Mouse (Mus musculus): ENCODE results near the gene Ahsg. TPM values are rescaled to one million over a fixed set of nuclear protein-coding genes. Genes with fewer than 3 reads are reported as not detected.
A peak's percentile ranks its signal among the peaks of the same experiment; 100 is the strongest.

The Ahsg gene
- polyA plus RNA-seq, 1 experiment, result 0.57 TPM

DNA sequence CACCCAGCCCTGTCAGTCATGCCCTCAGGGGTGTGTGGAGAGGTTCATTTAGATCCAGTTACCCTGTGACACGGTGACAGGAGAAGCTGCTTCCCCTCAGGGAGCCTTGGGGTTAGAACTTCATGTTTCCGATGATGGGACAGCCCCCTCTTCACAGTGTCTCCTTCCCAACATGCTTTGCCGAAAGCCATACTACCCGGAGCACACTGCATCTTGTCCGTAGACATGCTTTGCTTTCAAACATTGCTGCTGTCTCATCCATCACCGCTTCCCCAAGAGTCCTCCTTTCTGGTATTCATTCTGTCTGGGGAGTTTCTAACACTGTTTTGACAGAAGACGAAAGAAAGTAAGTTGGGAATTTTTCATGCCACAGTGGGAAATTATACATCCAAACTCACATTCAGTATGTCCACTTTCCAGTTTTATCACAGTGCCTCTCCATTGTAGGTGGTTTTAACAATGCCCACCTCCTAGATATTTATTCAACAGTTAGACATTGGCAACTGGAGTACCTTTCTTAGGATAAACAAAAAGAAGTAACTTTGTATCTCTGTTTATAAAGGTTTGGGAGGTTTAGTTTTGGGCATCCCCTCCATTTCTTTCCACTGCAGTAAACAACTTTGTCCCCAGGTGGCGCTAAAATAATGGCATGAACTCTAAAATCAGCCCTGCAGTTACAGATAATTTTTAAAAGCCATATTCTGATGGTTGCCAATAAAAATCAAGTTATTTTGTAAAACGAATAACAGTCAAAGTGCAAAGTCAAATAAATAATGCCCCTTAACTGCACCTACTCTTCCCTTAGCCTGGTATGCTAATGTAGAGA, 14.6 kb upstream of the Ahsg start:
- H3K27me3 ChIP-seq (ENCODE audit: control insufficient read depth, insufficient read depth, low read length), result no peaks in the 10 kb centered on the region
- H3K4me1 ChIP-seq (ENCODE audit: control insufficient read depth, insufficient read depth, insufficient read length), result no peaks in the 10 kb centered on the region
- peak in 1 of 2 experiments; percentile 17 for DNase-seq (ENCODE audit: low read depth in 1 of 2, low spot score in 2 of 2)
- WGBS, result 54% methylated on average over 9 of the region's 9 CpGs
- no peak for TF ChIP-seq CTCF (IDR thresholded peaks at IDR 0.05; ENCODE audit: extremely low read depth, insufficient read depth, insufficient read length, insufficient replicate concordance)
- TF ChIP-seq POLR2A (IDR thresholded peaks at IDR 0.05; ENCODE audit: low read depth, low read length), result no peak
- no peak overlapping the region for H3K4me3 ChIP-seq (ENCODE audit: extremely low read depth, insufficient read depth, insufficient read length)
- H3K36me3 ChIP-seq (ENCODE audit: control insufficient read depth, insufficient read depth, low read length), result peaks cover 11% of the 10 kb centered on the region
- H3K27ac ChIP-seq (ENCODE audit: insufficient read depth, low read length), result no peak overlapping the region

- H3K4me1 ChIP-seq (ENCODE audit: control insufficient read depth, insufficient read depth, insufficient read length), result no peaks in the 10 kb centered on the region
- H3K27ac ChIP-seq (ENCODE audit: insufficient read depth, low read length), result no peak overlapping the region
Measured at GRCm38 (mm10) chr16:22877660-22878390, 13.3 kb upstream of the Ahsg start.

DNA sequence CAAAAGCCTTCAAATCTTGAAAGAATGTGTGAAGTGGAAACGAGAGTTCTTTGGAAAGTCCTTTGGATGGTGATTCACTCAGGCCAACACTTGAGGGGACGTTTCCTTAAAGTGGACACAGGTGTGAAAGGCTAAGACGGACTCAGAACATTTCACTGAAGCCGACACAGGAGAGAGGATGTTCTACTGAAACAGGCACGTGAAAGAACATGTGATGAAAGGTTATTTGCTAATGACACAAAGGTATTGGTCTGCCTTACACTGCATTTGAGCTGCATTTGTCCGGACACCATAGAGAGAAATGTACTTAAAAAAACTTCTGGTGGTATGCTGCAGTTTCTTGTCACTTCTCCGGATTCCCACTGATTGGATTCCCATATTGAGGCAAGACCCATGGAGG, 12.4 kb upstream of the Ahsg start:
- TF ChIP-seq POLR2A (IDR thresholded peaks at IDR 0.05; ENCODE audit: low read depth, low read length) (no peak), CTCF (IDR thresholded peaks at IDR 0.05; ENCODE audit: extremely low read depth, insufficient read depth, insufficient read length, insufficient replicate concordance) (no peak)
- H3K4me1 ChIP-seq (ENCODE audit: control insufficient read depth, insufficient read depth, insufficient read length), result no peaks in the 10 kb centered on the region
- H3K27ac ChIP-seq (ENCODE audit: insufficient read depth, low read length), result no peak overlapping the region
- H3K27me3 ChIP-seq (ENCODE audit: control insufficient read depth, insufficient read depth, low read length), result no peaks in the 10 kb centered on the region
- no peaks in the 10 kb centered on the region for H3K36me3 ChIP-seq (ENCODE audit: control insufficient read depth, insufficient read depth, low read length)
- no peak overlapping the region for H3K4me3 ChIP-seq (ENCODE audit: extremely low read depth, insufficient read depth, insufficient read length)
- DNase-seq (ENCODE audit: low read depth in 1 of 2, low spot score in 2 of 2), result no peak
- 82% methylated on average over 7 of the region's 7 CpGs for WGBS

More at GRCm38 (mm10) chr16:22877660-22878390, 13.3 kb upstream of the Ahsg start:
- Histone ChIP-seq H3K36me3 (ENCODE audit: control insufficient read depth, insufficient read depth, low read length) (peaks cover 1% of the 10 kb centered on the region; the same call in 1 of the 2 replicates), H3K4me3 (ENCODE audit: extremely low read depth, insufficient read depth, insufficient read length) (no peak overlapping the region), H3K27me3 (ENCODE audit: control insufficient read depth, insufficient read depth, low read length) (no peaks in the 10 kb centered on the region)
- DNase-seq (ENCODE audit: low read depth in 1 of 2, low spot score in 2 of 2), result no peak
- TF ChIP-seq POLR2A (IDR thresholded peaks at IDR 0.05; ENCODE audit: low read depth, low read length) (no peak), CTCF (IDR thresholded peaks at IDR 0.05; ENCODE audit: extremely low read depth, insufficient read depth, insufficient read length, insufficient replicate concordance) (no peak)
- WGBS, result 90% methylated on average over 11 of the region's 11 CpGs

DNA sequence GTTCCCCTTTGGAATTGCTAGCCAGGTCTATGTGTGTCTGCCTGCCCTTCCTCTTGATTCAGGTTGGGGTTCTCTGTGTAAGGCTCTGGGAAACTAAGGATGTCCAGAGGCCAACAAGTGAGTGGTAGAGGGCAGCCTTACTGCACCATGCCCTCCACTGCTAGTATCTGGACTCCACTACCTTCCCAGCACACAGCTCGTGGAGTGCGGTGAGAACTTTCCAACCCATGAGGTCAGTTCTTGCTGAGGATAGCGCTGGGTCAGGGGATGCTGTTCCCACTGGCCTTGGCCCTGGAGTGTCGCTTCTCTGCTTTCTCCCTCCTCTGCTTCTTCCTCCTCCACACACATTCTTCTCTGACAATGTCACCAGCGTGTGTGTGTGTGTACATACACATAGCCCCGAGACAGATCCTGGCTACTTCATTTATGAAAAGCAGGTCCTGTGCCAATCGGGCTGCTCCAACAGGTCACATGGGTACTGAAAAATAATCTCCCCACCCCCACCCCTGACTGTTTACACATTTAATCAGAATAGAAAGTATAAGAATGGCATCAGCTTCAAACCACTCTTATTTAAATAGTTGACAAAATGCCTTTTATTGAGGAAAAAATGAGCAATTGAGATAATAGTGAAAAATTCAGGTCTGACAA, 11.0 kb upstream of the Ahsg start:
- Histone ChIP-seq H3K4me3 (ENCODE audit: extremely low read depth, insufficient read depth, insufficient read length) (no peak overlapping the region), H3K27me3 (ENCODE audit: control insufficient read depth, insufficient read depth, low read length) (no peaks in the 10 kb centered on the region), H3K4me1 (ENCODE audit: control insufficient read depth, insufficient read depth, insufficient read length) (no peaks in the 10 kb centered on the region), H3K36me3 (ENCODE audit: control insufficient read depth, insufficient read depth, low read length) (no peaks in the 10 kb centered on the region), H3K27ac (ENCODE audit: insufficient read depth, low read length) (no peak overlapping the region)
- no peak for TF ChIP-seq POLR2A (IDR thresholded peaks at IDR 0.05; ENCODE audit: low read depth, low read length)
- no peak for TF ChIP-seq CTCF (IDR thresholded peaks at IDR 0.05; ENCODE audit: extremely low read depth, insufficient read depth, insufficient read length, insufficient replicate concordance)
- DNase-seq (ENCODE audit: low read depth in 1 of 2, low spot score in 2 of 2), result no peak
- WGBS, result 74% methylated on average over 7 of the region's 7 CpGs

DNA sequence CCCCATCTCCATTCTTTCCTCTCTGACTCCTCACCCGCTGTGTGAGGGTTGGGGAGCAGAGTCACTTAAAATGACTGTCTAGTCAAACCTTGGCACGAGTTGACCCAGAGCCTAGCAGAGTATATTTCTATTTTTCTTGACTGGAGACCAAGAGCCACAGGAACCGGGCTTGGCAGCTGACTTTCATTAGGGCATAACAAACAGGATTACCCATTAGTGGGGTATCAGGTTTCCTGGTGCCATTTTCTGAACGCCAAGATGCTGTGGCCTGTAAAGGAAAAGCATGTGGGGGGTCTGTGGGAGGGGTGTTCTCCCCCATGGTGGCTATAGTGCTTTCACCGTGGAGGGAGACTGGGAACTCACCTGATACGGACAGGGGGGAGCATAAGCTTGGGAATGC, 10.2 kb upstream of the Ahsg start:
- H3K27ac ChIP-seq (ENCODE audit: insufficient read depth, low read length), result no peak overlapping the region
- H3K4me1 ChIP-seq (ENCODE audit: control insufficient read depth, insufficient read depth, insufficient read length), result no peaks in the 10 kb centered on the region
- no peaks in the 10 kb centered on the region for H3K36me3 ChIP-seq (ENCODE audit: control insufficient read depth, insufficient read depth, low read length)
- no peaks in the 10 kb centered on the region for H3K27me3 ChIP-seq (ENCODE audit: control insufficient read depth, insufficient read depth, low read length)
- no peak for DNase-seq (ENCODE audit: low read depth in 1 of 2, low spot score in 2 of 2)
- no peak for TF ChIP-seq CTCF (IDR thresholded peaks at IDR 0.05; ENCODE audit: extremely low read depth, insufficient read depth, insufficient read length, insufficient replicate concordance)
- no peak for TF ChIP-seq POLR2A (IDR thresholded peaks at IDR 0.05; ENCODE audit: low read depth, low read length)
- no peak overlapping the region for H3K4me3 ChIP-seq (ENCODE audit: extremely low read depth, insufficient read depth, insufficient read length)
- 67% methylated on average over 6 of the region's 6 CpGs for WGBS

DNA sequence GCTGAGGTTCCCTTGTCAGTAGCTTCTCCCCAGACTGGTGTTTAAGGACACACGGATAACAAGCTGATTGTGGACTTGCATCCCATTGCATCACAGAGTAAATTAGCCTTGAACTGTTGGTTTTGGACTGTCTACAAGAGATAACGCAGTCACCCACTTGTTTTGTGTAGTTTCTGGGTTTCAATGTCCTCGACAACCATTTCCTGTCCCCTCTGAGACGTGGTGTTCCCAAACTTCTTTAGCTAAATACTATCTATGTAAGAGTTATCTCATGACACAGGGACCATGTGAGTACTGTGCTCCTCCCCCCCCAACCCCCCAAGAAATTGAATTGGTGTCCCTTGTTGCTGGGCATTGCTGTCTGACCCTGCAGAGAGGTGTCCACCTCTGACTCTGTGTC, 9.6 kb upstream of the Ahsg start:
- TF ChIP-seq POLR2A (IDR thresholded peaks at IDR 0.05; ENCODE audit: low read depth, low read length), result no peak
- no peak for TF ChIP-seq CTCF (IDR thresholded peaks at IDR 0.05; ENCODE audit: extremely low read depth, insufficient read depth, insufficient read length, insufficient replicate concordance)
- Histone ChIP-seq H3K4me3 (ENCODE audit: extremely low read depth, insufficient read depth, insufficient read length) (no peak overlapping the region), H3K27ac (ENCODE audit: insufficient read depth, low read length) (no peak overlapping the region), H3K27me3 (ENCODE audit: control insufficient read depth, insufficient read depth, low read length) (no peaks in the 10 kb centered on the region), H3K4me1 (ENCODE audit: control insufficient read depth, insufficient read depth, insufficient read length) (no peaks in the 10 kb centered on the region), H3K36me3 (ENCODE audit: control insufficient read depth, insufficient read depth, low read length) (no peaks in the 10 kb centered on the region)
- 45% methylated on average over 4 of the region's 4 CpGs for WGBS
- no peak for DNase-seq (ENCODE audit: low read depth in 1 of 2, low spot score in 2 of 2)
